ENCODE assay signal across 20 mouse cellular contexts in genomic region chr3:144496762-144497161, GRCm38 (mm10).
DNase-seq lines count a peak whose midpoint lies in the region; ATAC-seq and TF ChIP-seq lines count a peak whose summit lies in the region.
"Had no signal": no experiment of that assay in that cellular context is flagged by ENCODE, and none has a peak within 500 bp of the region (broad histone marks: within the 10 kb centered on the region; RNA-seq: fewer than 3 reads in every experiment).

No protein-coding gene starts in this region.

- H3K4me3 ChIP-seq in forebrain, postnatal 0 days (ENCODE audit: low read depth, low read length), result no peak overlapping the region
- H3K4me3 ChIP-seq in forebrain, embryonic 10.5 days, result no peak overlapping the region
- H3K4me3 ChIP-seq in midbrain, embryonic 10.5 days, result no peak overlapping the region
- H3K4me3 ChIP-seq in midbrain, embryonic 16.5 days (ENCODE audit: low read depth, low read length), result no peak overlapping the region
- H3K4me3 ChIP-seq: embryonic facial prominence, embryonic 12.5 days; erythroblast, embryonic 14.5 days; limb, embryonic 13.5 days had no signal

- H3K4me1 ChIP-seq in forebrain, postnatal 0 days (ENCODE audit: insufficient read depth), result 0 out of 2 replicates have a peak, but pooled peaks cover 4% of the 10 kb centered on the region
- H3K4me1 ChIP-seq in forebrain, embryonic 10.5 days, result peaks cover 6% of the 10 kb centered on the region; the same call in 1 of the 2 replicates
- peaks cover 18% of the 10 kb centered on the region for H3K4me1 ChIP-seq in midbrain, embryonic 10.5 days
- H3K4me1 ChIP-seq in midbrain, embryonic 16.5 days (ENCODE audit: control insufficient read depth, insufficient read depth, low read length), result no peaks in the 10 kb centered on the region; the same call in 1 of the 2 replicates
- H3K4me1 ChIP-seq: embryonic facial prominence, embryonic 12.5 days; limb, embryonic 13.5 days had no signal

- H3K27ac ChIP-seq in forebrain, postnatal 0 days (ENCODE audit: low read depth, low read length), result no peak overlapping the region
- H3K27ac ChIP-seq in forebrain, embryonic 10.5 days, result no peak overlapping the region
- peak overlapping the region; percentile 17; the same call in 1 of the 2 replicates for H3K27ac ChIP-seq in midbrain, embryonic 10.5 days (replicated peaks)
- no peak overlapping the region for H3K27ac ChIP-seq in midbrain, embryonic 16.5 days (ENCODE audit: low read length)
- H3K27ac ChIP-seq: embryonic facial prominence, embryonic 12.5 days; limb, embryonic 13.5 days; liver, embryonic 14.5 days had no signal

- H3K4me2 ChIP-seq in forebrain, postnatal 0 days (ENCODE audit: low read depth), result no peak overlapping the region
- H3K4me2 ChIP-seq in midbrain, embryonic 16.5 days (ENCODE audit: low read length), result no peak overlapping the region
- H3K4me2 ChIP-seq: embryonic facial prominence, embryonic 12.5 days; limb, embryonic 13.5 days had no signal

- DNase-seq in forebrain, postnatal 0 days, result no peak
- DNase-seq in forebrain, embryonic 10.5 days (ENCODE audit: extremely low spot score, low spot score), result no peak
- no peak for DNase-seq in midbrain, embryonic 10.5 days (ENCODE audit: low spot score)
- DNase-seq in natural killer cell, adult 2 months (ENCODE audit: low spot score in 2 of 2), result no peak
- DNase-seq in left cerebral cortex, postnatal 25 days (ENCODE audit: low spot score in 2 of 2), result no peak
- DNase-seq: adrenal gland, postnatal 10 days; B cell, adult 2 months; cerebellum, adult 9-11 months; gastrocnemius, postnatal 10 days; kidney, postnatal 36 days; midbrain, embryonic 14.5 days; thymus, postnatal 36 days had no signal

- no peaks in the 10 kb centered on the region for H3K9me3 ChIP-seq in forebrain, postnatal 0 days (ENCODE audit: low read length)
- H3K9me3 ChIP-seq in forebrain, embryonic 10.5 days, result no peaks in the 10 kb centered on the region
- H3K9me3 ChIP-seq in midbrain, embryonic 10.5 days (replicated peaks), result no peaks in the 10 kb centered on the region
- H3K9me3 ChIP-seq in midbrain, embryonic 16.5 days (replicated peaks; ENCODE audit: control insufficient read depth, low read length, poor library complexity, severe bottlenecking), result no peaks in the 10 kb centered on the region
- H3K9me3 ChIP-seq: embryonic facial prominence, embryonic 12.5 days; limb, embryonic 13.5 days had no signal

- peak; percentile 20; the same call in 1 of the 2 replicates for ATAC-seq in forebrain, postnatal 0 days
- no peak for ATAC-seq in midbrain, embryonic 16.5 days
- ATAC-seq in granulocyte monocyte progenitor cell, adult 5-6 weeks (replicated peaks; ENCODE audit: poor library complexity, severe bottlenecking), result peak; percentile 91
- ATAC-seq: hindbrain, embryonic 16.5 days; intestine, embryonic 16.5 days had no signal

- no peaks in the 10 kb centered on the region for H3K36me3 ChIP-seq in forebrain, postnatal 0 days (ENCODE audit: insufficient read depth)
- H3K36me3 ChIP-seq in forebrain, embryonic 10.5 days (replicated peaks), result no peaks in the 10 kb centered on the region
- no peaks in the 10 kb centered on the region for H3K36me3 ChIP-seq in midbrain, embryonic 10.5 days
- H3K36me3 ChIP-seq in midbrain, embryonic 16.5 days (ENCODE audit: control insufficient read depth, insufficient read depth, low read length), result no peaks in the 10 kb centered on the region
- H3K36me3 ChIP-seq: embryonic facial prominence, embryonic 12.5 days; limb, embryonic 13.5 days had no signal

- intact Hi-C loops in left cerebral cortex, postnatal 25 days (cut with DNase I), result no loop called here

- WGBS in forebrain, postnatal 0 days, result 59% methylated on average over 5 of the region's 5 CpGs
- 93% methylated on average over 5 of the region's 5 CpGs for WGBS in forebrain, embryonic 10.5 days
- 85% methylated on average over 5 of the region's 5 CpGs for WGBS in midbrain, embryonic 10.5 days
- 67% methylated on average over 5 of the region's 5 CpGs for WGBS in midbrain, embryonic 16.5 days

- no peak for TF ChIP-seq CTCF in forebrain, postnatal 0 days (IDR thresholded peaks at IDR 0.05; ENCODE audit: low read depth)

- no peak overlapping the region for H3K9ac ChIP-seq in forebrain, postnatal 0 days
- no peak overlapping the region for H3K9ac ChIP-seq in midbrain, embryonic 16.5 days (ENCODE audit: low read depth, low read length)
- H3K9ac ChIP-seq: embryonic facial prominence, embryonic 12.5 days; limb, embryonic 13.5 days; liver, embryonic 14.5 days had no signal

- H3K27me3 ChIP-seq in forebrain, postnatal 0 days (ENCODE audit: insufficient read depth, low read length), result no peaks in the 10 kb centered on the region
- no peaks in the 10 kb centered on the region for H3K27me3 ChIP-seq in forebrain, embryonic 10.5 days (ENCODE audit: poor library complexity, severe bottlenecking)
- no peaks in the 10 kb centered on the region for H3K27me3 ChIP-seq in midbrain, embryonic 10.5 days (ENCODE audit: low read depth, poor library complexity, severe bottlenecking)
- no peaks in the 10 kb centered on the region for H3K27me3 ChIP-seq in midbrain, embryonic 16.5 days (ENCODE audit: control insufficient read depth, insufficient read depth, low read depth, low read length)
- H3K27me3 ChIP-seq: embryonic facial prominence, embryonic 12.5 days; limb, embryonic 13.5 days had no signal
